ENCODE assay signal across 24 mouse cellular contexts in genomic region chr1:86630527-86630926, GRCm38 (mm10). TPM values are rescaled to one million over a fixed set of nuclear protein-coding genes. Genes with fewer than 3 reads are reported as not detected.
DNase-seq lines count a peak whose midpoint lies in the region; ATAC-seq and TF ChIP-seq lines count a peak whose summit lies in the region.
"Had no signal": no experiment of that assay in that cellular context is flagged by ENCODE, and none has a peak within 500 bp of the region (broad histone marks: within the 10 kb centered on the region; RNA-seq: fewer than 3 reads in every experiment).

No protein-coding gene starts in this region.

- H3K4me1 ChIP-seq in limb, embryonic 14.5 days (ENCODE audit: control insufficient read depth, insufficient read depth, low read length): peaks cover 11% of the 10 kb centered on the region
- H3K4me1 ChIP-seq in limb, embryonic 10.5 days: peaks cover 29% of the 10 kb centered on the region
- peaks cover 16% of the 10 kb centered on the region; the same call in 1 of the 2 replicates for H3K4me1 ChIP-seq in stomach, embryonic 14.5 days (ENCODE audit: control insufficient read depth, insufficient read depth, low read length)
- H3K4me1 ChIP-seq in stomach, postnatal 0 days (replicated peaks; ENCODE audit: control insufficient read depth, insufficient read depth): no peaks in the 10 kb centered on the region
- peaks cover 0 to 8% of the 10 kb centered on the region in 2 experiments; a peak in 2 of 4 replicates for H3K4me1 ChIP-seq in ES-E14 (ENCODE audit: control insufficient read depth in 2 of 2, insufficient read depth in 2 of 2, low read length in 2 of 2, poor library complexity in 1 of 2)
- H3K4me1 ChIP-seq in midbrain, embryonic 14.5 days (ENCODE audit: control insufficient read depth, insufficient read depth, low read length): no peaks in the 10 kb centered on the region; the same call in 1 of the 2 replicates
- 0 out of 2 replicates have a peak, but pooled peaks cover 4% of the 10 kb centered on the region for H3K4me1 ChIP-seq in forebrain, embryonic 16.5 days (replicated peaks; ENCODE audit: control insufficient read depth, insufficient read depth, low read length)

- no peak for ATAC-seq in limb, embryonic 14.5 days (ENCODE audit: low FRiP score, low read depth)
- ATAC-seq in stomach, embryonic 14.5 days (ENCODE audit: insufficient number of reproducible peaks, insufficient read depth, low FRiP score, low read depth): no peak
- ATAC-seq in stomach, postnatal 0 days (ENCODE audit: low FRiP score, low TSS enrichment): no peak
- ATAC-seq in common myeloid progenitor, adult 5-6 weeks (replicated peaks; ENCODE audit: low read depth, poor library complexity, severe bottlenecking): 0 out of 2 replicates have a peak, but pooled peaks have one; percentile 29
- no peak for ATAC-seq in midbrain, embryonic 14.5 days (ENCODE audit: low FRiP score, low TSS enrichment)
- ATAC-seq in forebrain, embryonic 16.5 days: no peak
- ATAC-seq: forebrain, embryonic 13.5 days; Patski had no signal

- no peak for TF ChIP-seq CTCF in stomach, postnatal 0 days (IDR thresholded peaks at IDR 0.05; ENCODE audit: low read depth)

- H3K4me3 ChIP-seq in limb, embryonic 14.5 days (replicated peaks; ENCODE audit: low read length): no peak overlapping the region
- no peak overlapping the region for H3K4me3 ChIP-seq in limb, embryonic 10.5 days
- H3K4me3 ChIP-seq in stomach, embryonic 14.5 days (ENCODE audit: low read depth, low read length): no peak overlapping the region
- H3K4me3 ChIP-seq in stomach, postnatal 0 days (ENCODE audit: low read depth, low read length): no peak overlapping the region
- H3K4me3 ChIP-seq in ES-E14 (ENCODE audit: insufficient read depth in 1 of 2, low read depth in 1 of 2, low read length in 2 of 2, poor library complexity in 1 of 2, severe bottlenecking in 1 of 2): no peak overlapping the region
- no peak overlapping the region for H3K4me3 ChIP-seq in midbrain, embryonic 14.5 days (replicated peaks; ENCODE audit: low read depth, low read length)
- no peak overlapping the region for H3K4me3 ChIP-seq in forebrain, embryonic 16.5 days (replicated peaks; ENCODE audit: low read length)
- H3K4me3 ChIP-seq: forebrain, embryonic 10.5 days; forebrain, embryonic 13.5 days; hindbrain, embryonic 12.5 days; hindbrain, embryonic 15.5 days had no signal

- no peak overlapping the region for H3K4me2 ChIP-seq in limb, embryonic 14.5 days (replicated peaks; ENCODE audit: low read depth, low read length, severe bottlenecking)
- H3K4me2 ChIP-seq in stomach, embryonic 14.5 days (replicated peaks; ENCODE audit: low read depth, low read length): no peak overlapping the region
- H3K4me2 ChIP-seq in stomach, postnatal 0 days (replicated peaks; ENCODE audit: low read depth): no peak overlapping the region
- H3K4me2 ChIP-seq in midbrain, embryonic 14.5 days (ENCODE audit: low read length): no peak overlapping the region
- no peak overlapping the region for H3K4me2 ChIP-seq in forebrain, embryonic 16.5 days (ENCODE audit: low read length)
- H3K4me2 ChIP-seq: forebrain, embryonic 13.5 days; heart, embryonic 11.5 days; hindbrain, embryonic 12.5 days; hindbrain, embryonic 15.5 days had no signal

- H3K27me3 ChIP-seq in limb, embryonic 14.5 days (ENCODE audit: control insufficient read depth, insufficient read depth, low read length): no peaks in the 10 kb centered on the region
- no peaks in the 10 kb centered on the region for H3K27me3 ChIP-seq in limb, embryonic 10.5 days (ENCODE audit: low read depth, poor library complexity, severe bottlenecking)
- no peaks in the 10 kb centered on the region for H3K27me3 ChIP-seq in stomach, embryonic 14.5 days (ENCODE audit: control insufficient read depth, insufficient read depth, low read length)
- no peaks in the 10 kb centered on the region for H3K27me3 ChIP-seq in stomach, postnatal 0 days (ENCODE audit: control insufficient read depth, insufficient read depth, low read length)
- H3K27me3 ChIP-seq in midbrain, embryonic 14.5 days (ENCODE audit: control insufficient read depth, insufficient read depth, low read length): no peaks in the 10 kb centered on the region
- H3K27me3 ChIP-seq in forebrain, embryonic 16.5 days (replicated peaks; ENCODE audit: control insufficient read depth, insufficient read depth, low read length): no peaks in the 10 kb centered on the region
- H3K27me3 ChIP-seq: forebrain, embryonic 13.5 days; hindbrain, embryonic 12.5 days; hindbrain, embryonic 15.5 days; Patski had no signal

- no peak overlapping the region for H3K27ac ChIP-seq in limb, embryonic 14.5 days (replicated peaks; ENCODE audit: low read depth, low read length)
- H3K27ac ChIP-seq in limb, embryonic 10.5 days: no peak overlapping the region
- H3K27ac ChIP-seq in stomach, embryonic 14.5 days (ENCODE audit: low read length): 0 out of 2 replicates have a peak overlapping the region, but pooled peaks have one; percentile 21
- no peak overlapping the region for H3K27ac ChIP-seq in stomach, postnatal 0 days (replicated peaks)
- no peak overlapping the region for H3K27ac ChIP-seq in ES-E14 (ENCODE audit: insufficient read depth, low read depth, low read length, poor library complexity, severe bottlenecking)
- H3K27ac ChIP-seq in midbrain, embryonic 14.5 days (replicated peaks; ENCODE audit: low read depth, low read length): no peak overlapping the region
- H3K27ac ChIP-seq in forebrain, embryonic 16.5 days (ENCODE audit: low read length): no peak overlapping the region
- H3K27ac ChIP-seq: forebrain, embryonic 10.5 days; forebrain, embryonic 13.5 days; hindbrain, embryonic 12.5 days; hindbrain, embryonic 15.5 days had no signal

- no peak for TF ChIP-seq EP300 in stomach, postnatal 0 days (optimal IDR thresholded peaks at IDR 0.05)

- in situ Hi-C loops in ES-E14 (cut with MboI; ENCODE audit: low sequenced_read_pairs in 2 of 2, unreplicated experiment in 2 of 2): no loop called here

- H3K9me3 ChIP-seq in limb, embryonic 14.5 days (ENCODE audit: control insufficient read depth, low read length): no peaks in the 10 kb centered on the region
- H3K9me3 ChIP-seq in limb, embryonic 10.5 days (replicated peaks): no peaks in the 10 kb centered on the region
- H3K9me3 ChIP-seq in stomach, embryonic 14.5 days (ENCODE audit: control insufficient read depth, low read depth, low read length): no peaks in the 10 kb centered on the region
- H3K9me3 ChIP-seq in stomach, postnatal 0 days (ENCODE audit: control insufficient read depth, low read length): no peaks in the 10 kb centered on the region
- H3K9me3 ChIP-seq in ES-E14 (ENCODE audit: control insufficient read depth, insufficient read depth, low read depth, low read length): no peaks in the 10 kb centered on the region
- H3K9me3 ChIP-seq in midbrain, embryonic 14.5 days (ENCODE audit: control insufficient read depth, low read length): no peaks in the 10 kb centered on the region
- no peaks in the 10 kb centered on the region for H3K9me3 ChIP-seq in forebrain, embryonic 16.5 days (ENCODE audit: control insufficient read depth, low read length)
- H3K9me3 ChIP-seq: forebrain, embryonic 10.5 days; forebrain, embryonic 13.5 days; hindbrain, embryonic 12.5 days; hindbrain, embryonic 15.5 days had no signal

- no peak for DNase-seq in limb, embryonic 14.5 days (ENCODE audit: low spot score)
- DNase-seq in limb, embryonic 10.5 days (ENCODE audit: low spot score): no peak
- no peak for DNase-seq in stomach, postnatal 0 days (ENCODE audit: low spot score)
- DNase-seq in ES-E14 (ENCODE audit: low read depth, low spot score): no peak
- no peak for DNase-seq in midbrain, embryonic 14.5 days
- DNase-seq: adrenal gland, postnatal 14 days; cerebellum, adult 11 months; cerebellum, adult 2 months; cerebellum, adult 9-11 months; cerebellum, postnatal 36 days; gastrocnemius, postnatal 10 days; heart, adult 11 months; kidney, adult 11 months had no signal

- H3K9ac ChIP-seq in limb, embryonic 14.5 days (ENCODE audit: low read depth, low read length, severe bottlenecking): peak overlapping the region; percentile 21; the same call in 1 of the 2 replicates
- no peak overlapping the region for H3K9ac ChIP-seq in stomach, embryonic 14.5 days (replicated peaks; ENCODE audit: low read depth, low read length)
- no peak overlapping the region for H3K9ac ChIP-seq in stomach, postnatal 0 days (ENCODE audit: low read length)
- no peak overlapping the region for H3K9ac ChIP-seq in ES-E14 (ENCODE audit: insufficient read depth, low read depth, low read length, poor library complexity, severe bottlenecking)
- H3K9ac ChIP-seq in midbrain, embryonic 14.5 days (replicated peaks; ENCODE audit: low read length): no peak overlapping the region
- H3K9ac ChIP-seq in forebrain, embryonic 16.5 days (replicated peaks; ENCODE audit: low read depth, low read length): no peak overlapping the region
- H3K9ac ChIP-seq: forebrain, embryonic 13.5 days; hindbrain, embryonic 12.5 days; hindbrain, embryonic 15.5 days had no signal

- no peaks in the 10 kb centered on the region for H3K36me3 ChIP-seq in limb, embryonic 14.5 days (ENCODE audit: control insufficient read depth, insufficient read depth, low read length)
- no peaks in the 10 kb centered on the region for H3K36me3 ChIP-seq in limb, embryonic 10.5 days
- no peaks in the 10 kb centered on the region for H3K36me3 ChIP-seq in stomach, embryonic 14.5 days (ENCODE audit: control insufficient read depth, insufficient read depth, low read length)
- H3K36me3 ChIP-seq in stomach, postnatal 0 days (ENCODE audit: control insufficient read depth, insufficient read depth, low read length): no peaks in the 10 kb centered on the region
- no peaks in the 10 kb centered on the region for H3K36me3 ChIP-seq in ES-E14 (ENCODE audit: control insufficient read depth, insufficient read depth, low read length, poor library complexity, severe bottlenecking)
- H3K36me3 ChIP-seq in midbrain, embryonic 14.5 days (ENCODE audit: control insufficient read depth, insufficient read depth, low read length): no peaks in the 10 kb centered on the region
- H3K36me3 ChIP-seq in forebrain, embryonic 16.5 days (ENCODE audit: control insufficient read depth, insufficient read depth): no peaks in the 10 kb centered on the region
- H3K36me3 ChIP-seq: forebrain, embryonic 10.5 days; hindbrain, embryonic 12.5 days; hindbrain, embryonic 15.5 days had no signal

- 93% methylated on average over 4 of the region's 4 CpGs for WGBS in limb, embryonic 14.5 days
- 86% methylated on average over 4 of the region's 4 CpGs for WGBS in limb, embryonic 10.5 days
- 78% methylated on average over 4 of the region's 4 CpGs for WGBS in stomach, embryonic 14.5 days
- WGBS in stomach, postnatal 0 days: 66% methylated on average over 4 of the region's 4 CpGs
- WGBS in midbrain, embryonic 14.5 days: 80% methylated on average over 4 of the region's 4 CpGs
- WGBS in forebrain, embryonic 16.5 days: 85% methylated on average over 4 of the region's 4 CpGs

- TF ChIP-seq POLR2A in limb, embryonic 14.5 days (IDR thresholded peaks at IDR 0.05; ENCODE audit: borderline replicate concordance, extremely low read depth, insufficient read depth, insufficient read length): no peak

RNA-seq across cellular contexts. Expression of gene Nppc, which starts 39.8 kb away (rescaled TPM):
- polyA plus RNA-seq in limb, embryonic 14.5 days (2012; rRNA removed): 5.6 and 6.4 TPM in 2 replicates
- 4.7 and 6.1 TPM in 2 replicates for polyA plus RNA-seq in limb, embryonic 14.5 days (2014; fragmentation: Nextera tagmentation; extraction: Ambion mirVana)
- 0.34 and 0.59 TPM in 2 replicates for polyA plus RNA-seq in limb, embryonic 10.5 days (2016; fragmentation: Nextera tagmentation; extraction: Ambion mirVana)
- polyA plus RNA-seq in stomach, embryonic 14.5 days (2014; fragmentation: Nextera tagmentation; extraction: Ambion mirVana): 1.2 and 3.0 TPM in 2 replicates
- polyA plus RNA-seq in stomach, postnatal 0 days (2015; fragmentation: Nextera tagmentation; extraction: Ambion mirVana): 3.5 and 4.1 TPM in 2 replicates
- 0.45 and 1.5 TPM in 2 replicates for total RNA-seq in ES-E14 (2012; rRNA removed)
- not detected in 2 replicates for total RNA-seq in common myeloid progenitor, adult 5-6 weeks (2017)
- 1.8 and 1.9 TPM in 2 replicates for polyA plus RNA-seq in midbrain, embryonic 14.5 days (2014; fragmentation: Nextera tagmentation; extraction: Ambion mirVana)
- 3.7 and 5.2 TPM in 2 replicates for polyA plus RNA-seq in forebrain, embryonic 16.5 days (2015; fragmentation: Nextera tagmentation; extraction: Ambion mirVana)
- total RNA-seq: adrenal gland, postnatal 4 days; hematopoietic stem cell, adult 5-6 weeks had no signal

RNA-seq across cellular contexts. Expression of gene Cops7b, which starts 47.8 kb away (rescaled TPM):
- polyA plus RNA-seq in limb, embryonic 14.5 days (2012; rRNA removed): 62.1 and 68.9 TPM in 2 replicates
- polyA plus RNA-seq in limb, embryonic 14.5 days (2014; fragmentation: Nextera tagmentation; extraction: Ambion mirVana): 35.6 and 42.6 TPM in 2 replicates
- polyA plus RNA-seq in limb, embryonic 10.5 days (2016; fragmentation: Nextera tagmentation; extraction: Ambion mirVana): 77.0 and 79.9 TPM in 2 replicates
- 38.2 and 38.9 TPM in 2 replicates for polyA plus RNA-seq in stomach, embryonic 14.5 days (2014; fragmentation: Nextera tagmentation; extraction: Ambion mirVana)
- polyA plus RNA-seq in stomach, postnatal 0 days (2015; fragmentation: Nextera tagmentation; extraction: Ambion mirVana): 14.9 and 16.2 TPM in 2 replicates
- 23.6 and 27.4 TPM in 2 replicates for total RNA-seq in ES-E14 (2012; rRNA removed)
- 23.3 and 25.8 TPM in 2 replicates for total RNA-seq in common myeloid progenitor, adult 5-6 weeks (2017)
- polyA plus RNA-seq in midbrain, embryonic 14.5 days (2014; fragmentation: Nextera tagmentation; extraction: Ambion mirVana): 55.6 and 56.7 TPM in 2 replicates
- polyA plus RNA-seq in forebrain, embryonic 16.5 days (2015; fragmentation: Nextera tagmentation; extraction: Ambion mirVana): 59.7 and 64.6 TPM in 2 replicates

RNA-seq across cellular contexts. Expression of gene Pde6d, which starts 48.1 kb away (rescaled TPM):
- polyA plus RNA-seq in limb, embryonic 14.5 days (2012; rRNA removed): 61.1 and 63.2 TPM in 2 replicates
- polyA plus RNA-seq in limb, embryonic 14.5 days (2014; fragmentation: Nextera tagmentation; extraction: Ambion mirVana): 63.0 and 69.7 TPM in 2 replicates
- 60.5 and 74.6 TPM in 2 replicates for polyA plus RNA-seq in limb, embryonic 10.5 days (2016; fragmentation: Nextera tagmentation; extraction: Ambion mirVana)
- 48.4 and 56.6 TPM in 2 replicates for polyA plus RNA-seq in stomach, embryonic 14.5 days (2014; fragmentation: Nextera tagmentation; extraction: Ambion mirVana)
- polyA plus RNA-seq in stomach, postnatal 0 days (2015; fragmentation: Nextera tagmentation; extraction: Ambion mirVana): 33.6 and 38.2 TPM in 2 replicates
- 5.4 and 9.2 TPM in 2 replicates for total RNA-seq in ES-E14 (2012; rRNA removed)
- total RNA-seq in common myeloid progenitor, adult 5-6 weeks (2017): 7.5 and 8.5 TPM in 2 replicates
- polyA plus RNA-seq in midbrain, embryonic 14.5 days (2014; fragmentation: Nextera tagmentation; extraction: Ambion mirVana): 89.1 and 99.2 TPM in 2 replicates
- 88.7 and 90.1 TPM in 2 replicates for polyA plus RNA-seq in forebrain, embryonic 16.5 days (2015; fragmentation: Nextera tagmentation; extraction: Ambion mirVana)
